Mouse (Mus musculus): ENCODE data around the gene Dydc2.

The Dydc2 gene

DNA sequence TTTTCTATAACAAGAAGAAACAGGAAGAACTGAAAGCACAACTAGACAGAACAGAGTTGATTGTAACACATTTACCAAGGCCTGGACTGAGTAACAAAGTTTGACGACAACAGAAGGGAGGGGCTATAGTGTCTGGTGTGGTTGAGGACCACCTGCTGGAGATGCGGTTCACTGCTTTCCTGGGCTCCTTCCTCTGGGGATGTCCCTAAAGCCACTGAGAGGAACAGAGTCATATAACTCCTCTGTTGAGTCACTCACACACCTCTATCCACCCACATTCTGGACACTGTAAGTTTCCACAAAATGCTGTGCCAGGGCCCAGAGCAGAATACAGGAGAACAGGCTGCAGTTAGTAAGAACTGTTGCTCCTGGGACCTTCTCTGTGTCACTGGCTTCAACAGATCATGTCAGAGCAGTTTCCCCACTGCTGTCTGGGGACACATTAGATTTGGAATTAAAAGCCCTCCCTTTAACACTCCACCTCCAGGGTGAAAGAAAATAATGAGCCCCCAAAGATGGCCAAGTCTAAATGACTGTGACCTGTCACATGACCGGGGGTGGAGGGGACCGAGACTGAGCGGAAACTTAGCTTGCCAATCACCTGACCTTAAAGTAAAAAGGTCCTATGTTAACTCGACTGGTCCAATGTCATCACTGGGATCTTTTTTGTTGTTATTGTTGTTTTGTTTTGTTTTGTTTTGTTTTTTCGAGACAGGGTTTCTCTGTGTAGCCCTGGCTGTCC, 68.9 kb downstream of the Dydc2 start:
- DNase-seq (ENCODE audit: low spot score), result no peak
